Mouse (Mus musculus) ES-Bruce4 (cell line): Measurements from ENCODE around the gene Gtf2e1.

ENCODE experiments used
- CTCF ChIP-seq: IDR thresholded peaks from one replicate; pipeline ENCODE4 v1.8.1; 2011; ENCODE audit warnings: low read depth, low read length
- POLR2A ChIP-seq: IDR thresholded peaks from one replicate; pipeline ENCODE4 v1.8.1; 2011; ENCODE audit warnings: low read length; ENCODE audit not compliant: insufficient read depth

DNA sequence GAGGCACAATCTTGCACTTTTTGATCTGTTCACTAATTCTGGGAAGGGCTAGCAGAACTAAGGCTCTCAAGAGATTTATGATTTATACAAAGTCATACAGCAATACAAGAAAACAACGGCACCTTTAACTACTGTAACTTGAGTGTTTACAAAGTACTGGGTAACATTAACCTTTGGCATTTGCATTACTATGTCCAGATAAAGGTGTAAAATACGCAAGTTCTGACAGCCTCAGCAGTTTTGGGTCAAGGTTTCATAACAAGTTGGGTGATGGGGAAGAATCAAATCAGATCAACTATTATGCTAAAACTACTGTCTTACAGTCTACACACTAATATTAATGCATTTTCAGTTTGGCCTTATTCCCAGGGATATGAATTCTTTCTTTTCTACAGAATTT is 14.5 kb downstream of the Gtf2e1 start:
- TF ChIP-seq POLR2A (no peak), CTCF (no peak)
